Mouse (Mus musculus): ENCODE results near the gene Arid2.
"Not testable (repeated sequence)": the region's sequence is repeated elsewhere in the genome, so short reads cannot be mapped to it uniquely, and the experiment has no call there.

The Arid2 gene

DNA sequence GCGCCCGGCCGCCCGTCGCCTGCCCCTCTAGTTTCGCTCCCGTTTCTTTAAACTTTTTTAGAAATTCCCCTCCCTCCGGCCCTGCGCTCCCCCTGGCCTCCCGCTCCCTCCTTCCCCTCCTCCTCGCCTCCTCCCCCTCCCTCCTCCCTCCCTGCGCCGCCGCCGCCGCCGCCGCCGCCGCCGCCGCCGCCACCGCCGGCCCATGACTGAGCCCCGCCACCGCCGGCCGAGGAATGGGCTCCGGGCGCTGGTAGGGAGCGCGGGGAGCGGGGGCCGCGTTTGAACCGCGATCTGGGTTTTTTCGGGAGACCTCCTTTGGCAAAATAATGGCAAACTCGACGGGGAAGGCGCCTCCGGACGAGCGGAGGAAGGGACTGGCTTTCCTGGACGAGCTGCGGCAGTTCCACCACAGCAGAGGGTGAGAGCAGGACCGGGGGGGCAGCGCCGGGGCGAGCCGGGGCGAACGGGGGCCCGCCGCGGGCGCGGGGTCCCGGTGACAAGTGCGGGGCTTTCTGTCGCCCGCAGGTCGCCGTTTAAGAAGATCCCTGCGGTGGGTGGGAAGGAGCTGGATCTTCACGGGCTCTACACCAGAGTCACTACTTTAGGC, at the start of gene Arid2:
Gene Arid2, plus strand, starts transcription at position 150 of the 607 bp plus-strand sequence.
- peak; percentile 84 for DNase-seq

DNA sequence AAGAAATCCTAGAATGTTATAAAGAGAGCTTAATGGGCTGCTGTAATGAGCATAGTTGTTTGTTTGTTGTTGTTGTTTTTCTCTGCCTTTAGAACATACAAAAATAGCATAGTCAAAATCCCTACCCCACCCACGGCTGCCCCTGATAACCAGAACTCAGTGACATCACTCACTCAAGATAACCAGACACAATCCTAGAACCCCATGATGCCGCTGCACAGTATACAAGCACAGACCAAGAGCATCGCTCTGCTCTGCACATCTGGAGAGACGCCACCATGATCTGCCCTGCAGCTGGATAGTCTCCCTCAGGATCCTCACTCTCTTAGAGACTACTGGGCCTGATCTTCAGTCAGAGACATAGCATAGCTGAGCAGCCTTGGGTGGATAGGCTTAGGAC, 49.2 kb upstream of the Arid2 start:
- DNase-seq = no peak

DNA sequence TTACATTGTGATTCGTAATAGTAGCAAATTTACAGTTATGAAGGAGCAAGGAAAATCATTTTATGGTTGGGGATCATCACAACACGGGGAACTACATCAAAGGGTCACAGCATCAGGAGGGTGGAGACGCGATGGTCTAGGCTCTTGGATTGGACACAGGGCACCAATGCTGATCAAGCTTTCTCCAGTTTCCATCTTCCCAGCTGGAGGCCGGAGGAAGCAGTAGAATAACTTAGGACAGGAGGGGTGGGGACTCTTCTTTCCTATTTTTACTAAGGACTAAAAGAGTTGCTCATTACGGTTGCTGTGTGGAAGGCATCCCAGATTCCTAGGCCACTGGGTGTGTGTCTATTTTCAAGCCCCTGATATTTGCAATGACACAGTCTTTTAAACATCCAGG, 43.1 kb upstream of the Arid2 start:
- DNase-seq = no peak

DNA sequence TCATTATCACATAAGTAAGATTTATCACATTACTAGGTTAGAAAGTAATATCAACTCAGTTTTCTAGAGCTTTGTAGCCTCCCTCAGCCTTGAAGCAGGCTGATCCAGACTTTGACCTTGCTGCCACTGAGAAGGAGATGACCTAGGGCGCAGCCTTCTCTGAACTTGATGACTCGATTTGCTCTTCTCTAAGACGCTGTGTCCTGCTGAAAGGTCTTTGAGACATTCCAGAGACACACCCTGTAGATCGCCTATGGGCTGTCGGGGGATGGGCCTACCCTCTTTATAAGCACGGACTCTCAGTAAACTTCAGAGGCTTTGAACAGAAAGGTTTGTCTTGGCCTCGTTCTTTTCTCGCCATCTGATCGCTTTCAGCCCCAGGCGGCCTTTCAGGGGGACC, 42.6 kb upstream of the Arid2 start:
- DNase-seq = not testable (repeated sequence)

DNA sequence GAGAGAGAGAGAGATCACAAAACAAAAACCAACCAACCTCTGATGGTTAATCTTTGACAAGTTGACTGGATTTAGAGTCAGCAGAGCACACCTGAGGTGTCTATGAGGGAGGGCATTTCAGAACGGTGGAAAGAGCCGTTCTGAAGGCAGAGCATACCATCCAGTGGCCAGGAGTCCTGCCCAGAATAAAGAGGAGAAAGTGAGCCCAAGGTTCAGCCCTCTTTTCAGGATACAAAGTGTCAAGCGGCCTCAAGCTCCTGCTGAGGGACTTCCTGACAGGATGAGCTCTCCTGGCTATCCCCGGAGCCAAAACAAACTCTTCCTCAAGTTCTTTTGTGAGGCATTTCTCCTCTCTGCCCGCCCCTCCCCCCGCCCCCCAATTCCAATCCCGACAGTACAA, 33.5 kb upstream of the Arid2 start:
- peak; percentile 22 for DNase-seq

DNA sequence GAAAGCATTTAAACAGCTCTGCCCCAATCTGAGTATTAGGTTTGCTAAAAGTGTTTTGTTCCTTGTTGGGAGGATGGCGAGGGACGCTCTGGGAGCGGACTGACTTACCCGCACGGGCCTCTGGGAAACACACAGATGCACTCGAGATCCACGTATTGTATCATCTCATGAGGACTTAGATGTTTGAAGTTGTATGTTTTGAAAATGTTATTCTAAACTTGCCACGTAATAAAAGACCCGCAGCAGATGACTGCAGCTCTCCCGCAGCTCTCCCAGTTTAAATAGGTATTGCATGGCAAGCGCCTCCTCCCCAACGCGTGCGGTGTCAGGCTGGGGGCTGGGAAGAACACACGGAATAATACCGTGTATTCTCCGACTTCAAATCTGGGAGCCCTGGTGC, 33.0 kb upstream of the Arid2 start:
- DNase-seq = no peak

DNA sequence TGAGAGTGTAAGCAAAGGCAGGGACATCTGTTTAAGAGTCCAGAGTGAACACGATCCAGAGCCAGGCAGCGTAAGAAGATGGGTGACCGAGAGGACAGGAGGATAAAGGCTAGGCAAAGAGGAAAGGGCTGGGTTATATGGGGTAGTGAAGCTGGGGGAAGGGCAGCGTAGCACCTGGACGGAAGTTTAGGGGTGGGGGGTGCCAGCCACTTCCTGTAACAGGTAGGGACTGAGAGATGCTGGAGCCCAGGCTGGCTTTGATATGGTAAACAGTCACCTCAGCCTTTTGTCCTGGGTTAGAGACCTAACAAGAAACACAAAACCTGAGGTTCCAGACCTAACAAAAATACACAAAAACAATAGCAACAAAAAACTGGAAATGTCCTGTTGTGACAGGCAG, 29.5 kb upstream of the Arid2 start:
- no peak for DNase-seq

DNA sequence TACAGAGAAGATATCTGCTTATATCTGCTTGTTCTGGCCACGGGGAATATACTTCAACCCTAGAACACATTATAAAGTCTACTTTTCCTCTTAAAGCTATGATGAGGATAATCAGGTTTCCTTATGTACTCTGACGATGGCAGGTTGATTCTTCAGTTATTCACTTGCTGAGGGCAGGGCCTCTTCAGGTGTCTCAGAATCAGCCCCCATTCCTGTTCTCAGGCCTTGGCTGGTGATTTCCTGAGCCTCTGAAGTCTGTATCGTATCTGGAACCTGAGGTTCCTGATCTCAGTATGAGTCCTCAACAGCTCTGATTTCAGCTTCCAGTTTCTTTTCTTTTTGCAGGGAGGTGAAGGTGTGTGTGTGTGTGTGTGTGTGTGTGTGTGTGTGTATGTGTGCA, 22.7 kb upstream of the Arid2 start:
- DNase-seq = no peak

DNA sequence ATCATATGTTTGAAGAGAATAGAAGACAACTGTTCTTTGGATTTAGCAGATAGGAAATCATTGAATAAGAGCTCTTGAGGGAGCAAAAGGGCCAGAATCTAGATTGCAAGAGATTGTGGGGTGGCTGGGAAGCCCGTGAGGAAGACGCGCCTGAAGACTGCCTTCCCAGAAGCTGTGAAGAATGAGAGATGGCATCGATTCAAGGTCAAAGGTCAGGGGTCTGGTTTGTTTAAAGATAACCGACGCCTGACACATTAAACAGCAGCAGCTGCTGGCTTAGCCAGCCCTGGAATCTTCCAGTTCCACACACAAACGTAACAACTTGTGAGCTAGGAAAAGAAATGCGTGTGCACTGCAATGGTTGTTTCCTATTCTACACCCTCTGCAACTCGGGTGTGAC, 19.4 kb upstream of the Arid2 start:
- DNase-seq = no peak

DNA sequence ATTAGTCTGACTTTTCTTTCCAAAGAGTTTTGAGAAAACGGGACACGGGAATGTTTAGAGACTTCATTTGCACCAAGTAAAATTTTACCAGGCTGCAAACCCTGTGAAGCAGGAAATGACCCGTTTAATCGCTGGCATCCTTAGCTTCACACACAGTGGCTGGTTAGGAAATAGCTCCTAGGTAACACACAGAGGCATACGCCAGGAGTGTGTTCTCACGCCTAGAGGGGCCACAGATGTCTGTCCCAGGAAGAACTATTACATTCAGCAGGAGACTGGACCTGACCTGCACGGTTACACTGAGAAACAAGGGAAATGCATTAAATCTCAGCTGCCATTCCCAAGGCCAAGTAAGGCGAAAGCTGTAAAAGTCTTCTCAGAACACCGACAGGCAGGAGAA, 18.7 kb upstream of the Arid2 start:
- no peak for DNase-seq

DNA sequence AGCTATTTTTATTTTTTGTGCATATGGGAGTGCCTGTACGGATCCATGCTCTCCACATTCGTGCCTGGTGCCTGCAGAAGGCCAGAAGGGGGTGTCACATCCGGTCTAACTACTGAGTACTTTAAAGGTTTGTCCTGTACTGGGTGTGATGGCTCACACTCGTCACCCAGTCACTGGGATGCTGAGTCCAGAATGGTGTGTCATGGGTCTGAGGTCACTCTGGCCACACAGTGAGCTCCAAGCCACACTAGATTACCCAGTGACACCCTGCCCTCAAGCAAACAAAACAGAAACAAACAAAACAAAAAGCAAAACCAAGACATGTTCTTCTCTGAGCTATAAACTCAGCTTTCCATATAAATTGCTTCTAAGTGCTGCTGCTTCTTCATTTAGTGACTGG, 17.9 kb upstream of the Arid2 start:
- DNase-seq = no peak

DNA sequence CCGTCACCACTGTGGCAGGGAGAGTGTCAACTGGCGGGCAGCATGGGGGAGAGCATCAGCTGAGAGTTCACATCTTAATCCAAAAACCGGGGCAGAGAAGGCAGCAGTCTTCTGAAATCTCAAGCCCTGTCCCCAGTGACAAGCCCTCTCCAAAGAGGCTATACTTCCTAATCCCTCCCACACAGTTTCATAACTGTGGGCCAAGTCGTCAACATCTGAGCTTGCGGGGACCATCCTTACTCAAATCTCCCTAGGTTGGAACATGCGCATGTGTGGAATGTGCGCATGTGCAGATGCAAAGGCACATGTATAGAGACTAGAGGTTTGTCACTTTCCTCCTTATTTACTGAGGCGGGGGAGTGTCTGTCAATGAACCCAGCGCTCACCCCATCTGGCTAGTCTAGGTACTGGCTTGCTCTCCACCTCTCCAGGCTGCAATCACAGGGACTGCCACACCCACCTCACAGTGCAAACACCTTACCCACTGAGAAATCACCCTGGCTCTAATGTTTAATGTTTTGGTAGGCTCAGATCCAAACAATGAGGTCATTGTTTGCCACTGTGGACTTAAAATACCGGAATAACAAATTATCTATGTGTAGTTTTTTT, 16.9 kb upstream of the Arid2 start:
- DNase-seq = no peak

DNA sequence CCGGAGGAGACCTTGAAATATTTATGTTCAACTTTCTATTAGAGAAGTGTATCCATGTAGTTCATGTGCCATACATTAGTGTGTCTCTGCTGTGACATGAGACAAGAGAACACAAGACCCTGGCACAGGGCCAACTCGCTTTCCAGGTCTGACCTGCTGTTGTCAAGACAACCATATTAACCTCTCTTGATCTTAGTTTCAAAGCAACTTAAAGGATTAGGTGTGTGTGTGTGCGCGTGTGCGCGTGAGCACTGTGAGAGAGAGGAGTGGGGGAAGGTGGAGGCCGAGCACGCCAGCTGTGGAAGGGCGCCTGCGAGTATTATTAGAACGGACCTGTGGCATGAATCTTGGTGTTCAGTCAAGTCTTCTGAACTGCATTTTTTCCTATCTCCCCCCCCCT, 15.0 kb upstream of the Arid2 start:
- DNase-seq = peak; percentile 56

DNA sequence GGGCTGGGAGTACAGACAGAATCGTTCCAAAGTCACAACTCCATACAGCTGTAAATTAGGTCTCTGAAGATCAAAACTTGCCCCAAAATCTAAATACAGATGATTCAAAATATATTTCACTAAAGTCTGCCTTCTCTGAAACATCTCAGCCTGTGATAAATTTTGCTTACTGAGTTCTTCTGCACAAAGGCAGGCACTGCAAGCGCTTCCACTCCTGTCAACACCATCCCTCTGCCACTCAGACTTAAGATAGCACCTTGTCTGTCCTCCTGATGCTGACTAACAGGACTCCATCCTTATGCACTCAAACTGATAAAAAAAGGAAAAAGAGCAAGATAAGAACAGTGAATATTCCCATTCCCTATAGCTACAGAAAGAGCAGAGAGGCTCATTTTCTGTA, 13.0 kb upstream of the Arid2 start:
- no peak for DNase-seq

DNA sequence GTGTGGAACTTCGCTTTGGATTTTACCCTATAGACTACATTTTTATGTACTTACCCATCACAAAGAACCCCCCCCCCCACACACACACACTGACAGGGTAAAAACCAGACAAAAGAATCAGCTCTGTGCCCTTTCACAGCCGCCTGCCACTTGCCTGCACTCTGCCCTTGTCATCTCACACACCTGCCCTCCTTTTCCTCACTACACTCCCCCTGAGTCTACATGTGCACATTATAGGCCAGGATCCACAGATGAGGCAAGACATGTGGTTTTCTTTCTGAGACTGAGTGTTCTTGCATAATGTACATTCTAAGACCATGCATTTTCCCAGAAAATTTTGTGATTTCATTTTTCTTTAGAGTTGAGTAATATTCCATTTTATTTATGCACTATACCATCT, 12.1 kb upstream of the Arid2 start:
- no peak for DNase-seq

DNA sequence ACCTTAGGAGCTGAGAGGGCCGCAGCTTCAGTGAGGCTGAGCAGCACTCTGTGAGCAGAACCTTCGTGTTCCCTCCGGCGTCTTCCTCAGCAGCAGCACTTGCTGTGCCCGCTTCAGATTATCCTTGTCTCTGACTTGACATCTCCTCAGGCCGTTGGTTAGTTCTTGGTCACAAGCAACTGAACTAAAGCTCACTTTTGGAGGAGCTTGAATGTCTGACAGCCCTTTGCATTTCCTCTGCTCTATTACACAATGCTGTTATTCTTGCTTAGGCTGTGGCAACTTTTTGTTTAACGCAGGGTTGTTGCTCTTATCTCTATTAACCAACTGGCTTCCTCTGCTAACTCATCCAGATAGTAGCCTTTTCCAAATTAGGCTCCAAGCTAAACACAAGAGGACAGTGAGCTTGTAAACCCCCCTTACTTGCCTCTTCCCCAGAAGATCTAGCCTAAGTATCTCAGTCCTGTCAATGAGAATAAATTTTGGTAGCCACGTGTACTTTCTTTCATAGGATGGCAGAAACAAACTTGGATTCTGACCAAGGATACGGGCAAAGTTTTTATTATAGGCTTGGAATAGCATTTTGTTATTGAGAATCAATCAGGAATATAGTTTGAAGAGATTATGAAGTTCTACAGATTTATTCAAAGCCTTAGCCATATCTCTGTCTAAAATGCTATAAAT, 11.4 kb upstream of the Arid2 start:
- DNase-seq = no peak

DNA sequence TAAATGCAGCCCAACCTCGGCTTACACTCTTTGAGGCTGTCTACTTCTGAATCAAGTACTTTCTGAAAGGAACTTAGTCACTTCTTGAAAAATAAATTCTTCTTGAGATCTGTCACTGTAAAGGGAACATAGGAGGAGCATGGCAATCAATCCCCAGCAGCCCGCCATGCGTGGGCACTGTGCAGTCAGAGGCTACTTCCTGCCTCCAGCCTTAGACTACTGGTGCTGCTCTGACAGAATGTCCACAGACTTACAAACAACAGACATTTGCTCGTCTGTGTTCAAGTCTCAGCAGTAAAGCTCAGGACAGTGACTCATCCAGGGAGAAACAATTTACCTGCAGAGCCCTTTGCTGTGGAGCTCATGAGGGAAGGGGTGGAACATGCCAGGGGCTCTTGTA, 10.3 kb upstream of the Arid2 start:
- no peak for DNase-seq

DNA sequence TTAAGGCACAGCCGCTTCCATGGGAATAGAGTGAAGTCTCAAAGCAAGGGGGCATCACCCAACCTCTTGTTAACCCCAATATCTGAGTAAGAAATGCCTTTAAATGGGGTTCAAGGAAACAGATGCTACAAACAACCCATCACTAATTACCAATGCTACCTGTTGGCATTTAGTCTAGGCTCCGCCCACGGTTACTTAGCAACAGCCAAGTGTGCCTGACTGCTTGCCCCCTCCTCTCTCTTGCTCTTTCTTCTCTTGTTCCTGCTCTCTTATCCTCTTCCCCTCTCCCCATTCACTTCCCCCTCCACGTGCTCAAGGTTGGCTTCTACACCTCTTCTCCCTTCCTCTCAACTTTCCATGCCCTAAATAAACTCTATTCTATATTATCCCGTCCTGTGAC, 6.1 kb upstream of the Arid2 start:
- DNase-seq = no peak

DNA sequence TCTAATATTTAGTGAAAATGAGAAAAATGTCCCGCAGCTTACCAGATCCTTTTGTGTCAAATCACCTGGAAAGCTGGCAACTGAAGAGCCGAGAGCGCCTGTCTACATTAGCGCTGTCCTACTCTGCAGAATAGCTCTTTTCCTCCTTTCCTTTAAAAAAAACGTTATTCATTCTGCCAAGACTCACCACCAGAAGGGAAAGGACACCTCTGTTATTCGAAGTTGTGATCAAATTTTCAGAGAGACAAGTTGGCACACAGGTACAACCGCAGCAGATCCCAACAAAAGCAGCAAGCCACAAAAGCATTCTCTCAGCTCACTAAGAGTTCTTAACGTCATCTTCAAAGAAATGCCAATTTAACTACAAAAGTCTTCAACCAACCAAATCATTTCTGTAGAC, 4.2 kb upstream of the Arid2 start:
- no peak for DNase-seq

DNA sequence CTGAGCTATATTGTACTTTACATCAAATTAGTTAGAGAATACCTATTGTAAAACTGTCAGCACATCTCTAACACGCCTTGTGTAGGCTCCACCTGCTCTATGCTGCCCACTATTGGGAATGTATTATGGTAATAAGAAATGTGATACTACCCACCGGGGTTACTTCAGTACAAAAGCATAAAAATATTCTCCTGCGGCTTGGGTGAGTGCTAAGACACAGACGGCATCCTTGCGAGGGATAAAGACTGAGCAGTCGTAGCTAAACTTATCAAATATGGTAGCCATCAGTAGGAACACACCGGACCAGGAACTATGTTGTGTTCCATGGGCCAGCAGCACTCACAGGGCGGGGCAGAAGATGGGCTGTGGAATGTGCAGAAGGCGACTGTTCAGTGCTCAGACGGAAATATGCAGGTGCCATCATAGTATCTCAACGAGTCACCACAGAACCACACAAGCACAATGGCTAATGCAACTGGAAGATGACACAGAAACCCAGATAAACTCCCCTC, 3.3 kb upstream of the Arid2 start:
- peak; percentile 49 for DNase-seq

DNA sequence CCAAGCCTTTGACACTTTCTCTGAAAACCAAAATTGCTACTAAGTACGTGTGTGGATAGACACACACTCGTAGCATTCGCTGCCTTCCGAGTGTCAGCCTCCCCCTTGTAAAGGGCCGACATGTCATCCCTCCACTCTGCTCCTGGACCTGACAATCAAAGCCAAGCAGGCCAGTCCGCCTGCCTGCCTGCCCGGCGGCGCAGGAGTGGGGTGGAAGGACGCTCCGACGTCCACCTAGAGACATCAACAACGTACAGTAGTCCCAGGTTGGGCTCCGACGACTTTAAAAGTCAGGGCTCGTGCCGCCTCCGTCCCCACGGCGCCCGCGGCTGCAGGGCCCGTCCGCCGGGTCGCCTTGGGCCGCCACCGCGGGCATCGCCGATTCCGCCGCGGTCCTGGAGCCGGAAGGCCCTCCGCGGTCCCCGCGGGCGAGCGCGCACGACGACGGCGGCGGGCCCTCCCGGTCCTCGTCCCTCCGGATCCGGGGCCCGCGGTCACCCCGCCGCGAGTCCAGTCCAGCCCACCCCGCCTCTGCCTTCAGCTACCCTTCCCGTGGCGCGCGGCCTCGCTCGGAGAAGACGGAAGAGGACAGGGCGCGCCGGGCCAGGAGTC, 2.5 kb upstream of the Arid2 start:
- peak; percentile 80 for DNase-seq

DNA sequence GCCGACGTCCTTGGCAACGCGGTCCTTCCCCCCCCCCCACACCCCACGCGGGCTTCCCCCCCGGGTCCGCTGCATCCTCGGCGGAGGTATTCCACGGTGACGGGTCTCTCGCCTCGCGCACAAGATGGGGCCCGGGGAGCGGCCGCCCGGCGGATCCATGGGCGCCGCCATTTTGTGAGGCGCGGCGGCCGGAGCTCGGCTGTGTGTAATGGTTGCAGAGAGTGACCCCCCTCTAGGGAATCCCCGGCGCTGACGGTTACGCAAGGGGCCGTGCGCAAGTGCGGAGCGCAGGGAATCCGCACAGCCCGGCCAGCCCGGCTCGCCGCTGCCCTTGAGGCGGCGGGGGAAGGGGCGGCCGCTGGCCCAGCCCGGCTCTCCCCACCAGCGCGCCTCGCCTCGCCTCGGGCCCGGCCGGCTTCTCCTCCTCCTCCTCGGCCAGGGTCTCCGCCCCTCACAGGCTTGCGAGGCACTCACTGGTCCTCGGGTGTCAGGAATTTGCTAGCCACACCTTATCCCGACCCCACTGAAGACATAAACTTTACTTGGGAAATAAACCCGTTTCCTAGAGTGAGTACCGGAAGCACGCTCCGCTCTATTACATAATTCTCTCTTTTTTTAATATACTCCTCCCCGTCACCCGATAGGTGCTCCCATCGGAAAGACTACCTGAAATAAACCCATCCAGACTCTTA, 1.8 kb upstream of the Arid2 start:
- peak; percentile 93 for DNase-seq

Measured in kidney, postnatal 10 days (tissue).